Mouse (Mus musculus): ENCODE data around the gene Gm10184.

DNA sequence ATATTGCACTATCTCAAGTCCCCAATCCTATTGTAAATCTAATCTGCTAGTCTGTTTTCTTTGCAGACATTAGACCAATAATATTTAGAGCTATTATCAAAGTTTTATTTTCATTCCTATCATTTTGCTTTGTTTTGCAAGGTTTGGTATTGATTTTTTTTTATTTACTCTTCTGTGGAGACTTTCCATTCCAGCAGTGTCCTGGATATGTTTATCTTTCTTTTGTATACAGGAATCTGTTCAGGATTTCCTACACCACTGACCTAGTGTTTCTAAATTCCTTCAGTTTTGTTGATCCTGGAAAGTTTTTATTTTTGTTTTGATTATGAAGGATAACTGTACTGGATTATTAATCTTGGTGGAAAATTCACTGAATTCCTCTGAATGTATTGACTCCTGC, 2.6 kb downstream of the Gm10184 start:
- TF ChIP-seq CTCF (IDR thresholded peaks at IDR 0.05; ENCODE audit: extremely low read depth, insufficient read depth, insufficient read length, insufficient replicate concordance), result no peak
- no peak for TF ChIP-seq POLR2A (IDR thresholded peaks at IDR 0.05; ENCODE audit: low read depth, low read length)
